Mouse (Mus musculus): ENCODE results near the gene Lrmda. TPM values are rescaled to one million over a fixed set of nuclear protein-coding genes. Genes with fewer than 3 reads are reported as not detected.

The Lrmda gene
- total RNA-seq, 2 experiments from 2014 or later, result 6.8 to 9.1 TPM

DNA sequence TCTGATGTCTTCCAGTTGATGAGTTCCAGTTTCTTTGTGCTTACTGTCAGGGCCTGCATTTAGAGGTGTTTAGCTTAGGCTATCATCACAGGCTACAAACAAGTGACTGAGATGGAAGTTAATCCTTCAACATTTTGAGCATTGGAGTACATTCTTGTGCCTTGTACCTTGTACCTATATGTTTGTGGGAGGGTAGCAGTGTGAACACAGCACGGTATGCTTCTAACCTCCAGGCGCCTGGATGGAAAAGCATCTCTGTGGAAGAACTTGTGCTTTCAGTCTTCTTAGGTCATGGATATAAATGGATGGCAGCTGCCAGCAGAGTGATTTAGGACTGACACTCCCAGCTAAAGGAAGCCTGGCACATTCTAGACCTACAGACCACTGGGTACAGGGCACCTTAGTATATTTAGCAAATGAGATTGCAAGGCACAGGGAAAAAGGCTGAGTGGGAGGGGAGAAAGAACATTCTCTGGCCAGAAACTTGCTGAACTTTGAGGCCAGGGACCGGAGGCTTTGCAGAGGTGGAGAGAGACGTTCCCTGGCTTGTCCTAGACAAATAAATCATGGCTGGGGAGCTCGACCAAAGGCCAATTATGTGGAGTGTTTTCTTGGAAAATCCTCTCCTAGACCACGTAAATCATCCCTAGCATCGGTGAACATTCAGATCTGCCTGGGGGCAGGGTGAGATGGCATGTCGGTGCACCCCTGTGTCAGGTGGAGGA is 607.8 kb downstream of the Lrmda start:
- no peak for DNase-seq (ENCODE audit: low spot score in 2 of 2)

DNA sequence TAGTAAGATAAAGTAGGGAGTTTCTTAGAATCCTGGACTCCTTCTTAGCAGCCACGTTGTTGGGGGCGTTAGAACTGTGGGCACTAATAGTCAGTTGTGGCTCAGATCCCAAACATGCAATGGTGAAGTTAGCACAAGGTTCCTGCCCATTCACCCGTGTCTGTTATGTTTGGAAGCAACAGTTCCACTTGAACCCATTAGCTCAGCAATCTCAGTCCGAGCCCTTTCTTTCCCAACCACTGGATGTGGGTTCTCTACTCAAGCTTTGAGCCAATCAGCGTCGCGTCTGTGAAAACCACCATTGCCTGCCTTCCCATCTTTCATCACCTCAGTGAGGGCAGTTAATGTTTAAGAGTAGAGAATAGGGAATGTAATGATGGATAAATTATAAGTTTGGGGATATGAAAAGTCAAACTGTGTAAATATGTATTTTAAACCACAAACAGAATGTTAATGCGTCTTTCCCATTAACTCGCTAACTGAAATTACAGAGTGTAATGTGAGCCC is 610.9 kb downstream of the Lrmda start:
- DNase-seq (ENCODE audit: low spot score in 2 of 2), result no peak

DNA sequence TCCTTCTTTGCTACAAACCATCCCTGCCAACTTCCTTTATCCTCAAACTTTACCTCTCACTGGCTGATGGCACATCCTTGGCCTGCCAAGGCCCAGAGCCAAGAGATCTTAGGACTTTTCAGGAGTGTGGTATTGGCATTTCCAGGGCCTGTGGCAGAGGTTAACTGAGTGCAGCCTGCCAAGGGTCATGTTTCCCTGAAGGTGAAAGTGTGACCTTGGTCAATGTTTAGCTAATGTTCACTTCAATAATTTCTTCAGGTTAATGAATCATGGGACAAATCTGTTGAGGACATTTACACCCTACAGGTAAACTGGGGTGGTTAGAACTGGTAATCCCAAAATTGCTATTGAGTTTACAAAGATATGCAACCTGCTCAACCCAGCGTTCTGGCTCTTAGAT is 614.1 kb downstream of the Lrmda start:
- DNase-seq (ENCODE audit: low spot score in 2 of 2), result no peak

DNA sequence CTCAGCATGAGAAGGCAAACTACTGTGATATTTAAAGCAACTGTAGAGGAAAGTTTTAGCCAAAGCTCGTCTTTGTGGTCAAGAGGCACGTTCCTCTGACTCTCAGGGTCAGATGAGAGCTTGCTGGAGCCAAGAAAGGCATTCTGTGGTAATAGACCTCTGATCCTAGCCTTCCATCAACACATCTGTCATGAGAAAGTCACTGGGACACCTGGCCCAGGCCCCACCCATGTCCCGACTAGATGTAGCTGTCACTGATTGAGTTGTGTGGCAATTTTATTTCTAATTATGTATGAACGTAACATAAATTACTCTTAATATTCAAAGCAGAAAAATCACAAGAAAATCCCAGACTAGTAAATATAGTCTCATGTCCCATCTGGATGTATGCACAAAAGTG is 624.0 kb downstream of the Lrmda start:
- DNase-seq (ENCODE audit: low spot score in 2 of 2), result no peak

DNA sequence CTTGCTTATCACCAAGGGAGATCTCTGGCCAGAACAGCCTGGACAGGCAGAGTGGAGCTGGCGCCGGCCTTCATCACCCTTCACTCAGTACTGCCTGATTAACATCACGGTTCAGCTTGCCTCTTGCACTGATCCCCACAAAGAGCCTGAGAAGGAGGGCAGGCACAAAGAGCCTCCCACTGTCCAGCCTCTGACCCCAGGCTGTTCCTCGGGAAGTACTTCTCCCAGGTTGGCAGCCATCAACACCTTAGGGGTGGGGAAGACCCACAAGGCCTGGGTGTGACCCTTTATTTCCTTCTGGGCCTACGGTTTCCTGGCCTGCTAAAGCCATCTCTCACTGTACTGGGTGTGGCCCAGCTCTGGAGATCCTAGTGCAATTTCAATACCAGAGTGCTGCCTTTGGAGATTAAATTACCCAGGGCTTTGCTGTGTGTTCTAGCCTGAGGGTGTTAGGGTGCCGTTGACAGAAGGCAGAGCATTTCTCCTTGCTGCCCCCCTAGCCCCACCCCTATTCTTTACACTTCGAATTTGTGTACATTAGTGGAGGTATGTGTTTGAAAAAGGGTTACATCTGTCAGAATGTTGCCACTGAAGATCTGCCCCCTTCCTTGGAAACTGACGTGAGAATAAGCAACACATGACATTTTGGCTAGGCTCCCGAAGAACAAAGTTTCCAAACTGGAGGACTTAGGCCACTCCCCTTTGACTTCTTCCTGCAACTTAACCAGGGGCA is 628.5 kb downstream of the Lrmda start:
- DNase-seq (ENCODE audit: low spot score in 2 of 2), result no peak

DNA sequence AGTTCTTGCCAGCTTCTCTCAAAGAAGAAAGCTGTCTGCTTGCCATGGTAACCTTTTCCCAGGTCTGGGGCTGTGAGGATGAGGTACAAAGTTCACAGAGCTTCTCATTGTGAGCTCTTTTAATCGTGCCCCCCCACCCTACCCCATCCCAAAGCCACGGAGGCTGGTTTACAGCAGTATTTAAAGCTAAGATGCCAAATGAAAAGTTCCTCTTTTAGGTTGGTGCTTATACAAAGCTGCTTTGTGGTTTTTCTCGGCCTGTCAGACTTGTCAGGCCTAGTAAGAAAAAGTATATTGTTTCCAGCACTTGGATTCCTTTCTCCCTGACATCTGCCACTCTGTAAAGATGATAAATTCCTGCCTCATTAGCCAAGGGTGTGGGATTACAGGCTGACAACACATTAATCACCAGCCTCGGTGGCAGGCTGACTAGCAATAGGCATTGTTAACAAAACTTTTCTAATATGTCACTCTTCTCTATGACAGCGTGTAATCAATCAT is 629.9 kb downstream of the Lrmda start:
- DNase-seq (ENCODE audit: low spot score in 2 of 2), result no peak

DNA sequence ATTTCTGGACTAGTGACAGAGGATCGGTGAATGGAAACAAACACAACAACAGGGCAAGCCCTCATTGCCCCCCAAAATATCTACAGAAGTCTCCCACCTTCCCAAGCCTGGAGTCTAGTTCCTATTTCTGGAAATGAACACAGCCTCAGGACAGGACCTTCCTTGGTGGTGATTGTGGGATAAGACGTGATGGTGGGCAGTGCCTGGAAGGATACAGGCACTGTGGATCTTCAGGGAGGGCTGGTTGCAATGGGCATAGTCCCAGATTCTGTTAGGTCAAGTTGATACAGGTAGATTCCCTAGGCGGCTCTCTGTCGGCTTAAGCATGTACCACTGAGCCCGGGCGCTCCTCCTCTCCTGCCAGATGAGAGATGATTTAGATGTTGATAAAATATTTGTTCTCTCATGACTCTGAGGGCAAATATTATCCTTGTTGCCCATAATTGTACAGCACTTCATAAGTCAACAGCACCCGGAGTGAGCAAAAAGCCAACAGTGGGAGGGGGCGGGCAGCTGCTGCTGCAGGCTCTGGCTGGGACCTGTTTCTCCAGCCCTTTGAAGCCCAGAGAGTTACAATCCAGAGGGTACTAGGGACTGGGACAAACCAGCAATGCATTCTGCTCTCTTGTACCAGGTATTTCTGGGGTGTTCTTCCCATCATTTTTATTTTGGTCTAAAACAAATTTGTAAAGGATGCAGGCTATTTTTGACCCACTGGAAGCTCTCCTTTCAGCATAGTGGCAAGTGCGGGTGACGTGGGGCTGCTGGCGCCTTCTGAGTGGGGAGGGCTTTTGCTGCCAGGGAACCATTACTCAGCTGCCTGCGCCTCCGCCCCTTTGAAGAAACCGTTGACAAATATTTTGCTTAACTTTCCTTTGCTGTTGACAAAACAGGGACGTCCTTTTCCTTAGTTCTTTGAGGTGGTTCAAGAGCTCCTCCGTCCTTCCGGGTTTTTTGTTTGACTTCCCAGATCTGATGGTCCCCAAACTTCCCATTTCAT is 630.8 kb downstream of the Lrmda start:
- DNase-seq (ENCODE audit: low spot score in 2 of 2), result no peak

DNA sequence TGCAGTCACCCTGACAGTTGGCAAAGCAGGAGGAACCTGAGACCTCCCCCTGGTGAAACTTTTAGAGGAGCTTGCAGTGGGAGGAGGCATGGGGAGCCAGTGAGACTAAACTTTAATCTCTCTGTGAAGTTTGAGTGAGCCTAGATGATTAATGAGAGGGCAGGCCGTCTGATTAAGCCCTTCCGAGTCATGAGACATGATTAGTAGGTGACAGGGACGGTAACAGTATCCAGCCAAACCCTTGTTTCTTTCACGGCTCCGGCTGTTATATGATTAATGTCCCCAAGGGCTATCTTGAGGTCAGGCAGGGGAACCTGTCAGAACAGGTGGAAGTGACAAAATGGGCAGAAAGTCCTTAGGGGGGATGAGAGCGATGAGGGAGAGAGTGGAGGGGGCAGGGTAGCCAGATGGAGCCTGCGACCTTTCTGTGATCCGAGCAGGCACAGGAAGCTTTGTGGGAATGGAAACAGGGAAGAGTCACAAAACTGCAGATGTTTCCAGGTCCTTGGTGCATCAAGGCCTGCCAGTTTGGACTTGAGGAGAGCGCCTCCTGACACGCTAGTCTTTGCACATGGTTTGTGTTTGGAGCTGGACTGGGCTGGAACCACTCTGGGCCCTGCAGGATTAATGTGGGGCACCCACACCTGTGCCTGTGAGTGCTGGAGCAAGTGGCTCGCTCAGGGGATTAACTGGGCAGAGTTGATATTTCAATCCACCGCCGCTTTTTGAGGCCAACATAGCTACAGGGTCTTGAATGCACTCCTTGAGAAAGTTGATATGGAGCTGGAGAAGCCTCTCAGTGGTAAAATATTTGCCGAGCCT is 631.8 kb downstream of the Lrmda start:
- no peak for DNase-seq (ENCODE audit: low spot score in 2 of 2)

DNA sequence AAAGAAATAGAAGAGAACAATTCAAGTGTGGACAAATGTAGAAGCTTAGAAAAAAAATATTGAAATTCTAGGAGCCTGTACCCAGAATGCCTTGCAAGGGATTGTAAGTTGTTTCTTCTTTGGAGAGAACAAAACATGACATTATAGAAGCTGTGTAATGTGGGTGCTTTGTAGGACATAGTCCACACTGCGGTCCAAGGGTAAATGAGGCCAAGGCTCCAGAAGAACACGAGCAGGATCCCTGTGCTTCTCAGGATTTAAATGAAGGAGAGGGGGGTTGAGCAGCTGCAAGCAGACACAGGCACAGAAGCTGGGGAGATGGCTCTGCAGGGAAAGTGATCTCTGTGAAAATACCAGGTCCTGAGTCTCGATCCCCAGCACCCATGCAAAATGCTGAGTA is 643.0 kb downstream of the Lrmda start:
- no peak for DNase-seq (ENCODE audit: low spot score in 2 of 2)

DNA sequence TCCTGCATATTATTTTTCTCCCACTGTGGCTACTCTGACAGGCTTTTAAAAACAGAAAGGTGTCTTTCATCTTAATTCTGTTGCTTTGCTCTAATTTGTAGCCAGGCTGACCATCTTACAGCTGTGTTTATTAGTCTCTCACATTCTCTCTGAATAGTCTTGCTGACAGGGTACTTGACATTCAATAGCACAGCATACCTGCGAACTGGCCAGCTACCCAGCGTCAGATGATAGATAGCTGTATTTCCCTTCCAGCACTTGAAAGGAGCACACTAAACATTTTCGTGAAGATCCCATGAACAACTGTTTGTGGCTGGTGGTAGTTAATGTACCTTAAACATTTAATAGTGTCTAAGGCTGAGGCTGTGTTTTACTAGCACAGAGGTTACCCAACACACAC is 646.9 kb downstream of the Lrmda start:
- DNase-seq (ENCODE audit: low spot score in 2 of 2), result no peak

DNA sequence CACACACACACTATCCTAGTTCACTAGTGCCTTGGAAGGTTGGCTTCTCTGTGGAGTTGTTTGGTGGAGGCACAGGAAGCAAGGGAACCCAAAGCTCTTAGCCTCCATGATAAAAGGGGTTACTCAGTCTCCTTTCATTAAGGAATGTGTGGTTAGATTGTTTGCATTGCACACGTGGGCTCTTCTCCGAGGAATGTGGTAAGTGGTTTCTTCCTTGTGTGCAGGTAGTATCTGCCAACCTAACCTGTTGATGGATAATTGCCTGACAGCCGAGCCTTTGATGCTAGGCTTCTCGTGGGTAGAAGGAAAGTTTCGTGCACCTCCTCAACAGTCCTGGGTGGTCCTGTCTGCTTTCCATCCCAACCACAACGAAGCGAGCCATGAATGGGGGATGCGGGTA is 648.8 kb downstream of the Lrmda start:
- no peak for DNase-seq (ENCODE audit: low spot score in 2 of 2)

DNA sequence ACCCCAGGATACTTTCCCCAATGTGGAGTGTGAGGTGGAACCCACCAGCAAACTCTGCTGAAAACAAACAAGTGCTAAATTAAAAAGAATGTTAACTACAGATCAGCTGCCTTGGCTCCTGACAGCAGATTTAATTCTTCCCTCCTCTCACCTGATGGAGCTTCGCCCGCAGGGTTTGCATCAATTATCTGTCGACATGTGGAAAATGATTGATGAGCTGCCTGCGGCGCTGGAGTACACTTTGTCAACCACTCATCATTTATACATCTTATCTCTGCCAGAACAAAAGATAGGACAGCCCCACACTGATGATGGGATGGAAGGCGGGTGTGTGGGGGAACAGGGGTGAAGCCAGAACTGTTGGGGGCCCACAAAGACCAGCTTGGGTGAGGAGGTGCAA is 649.2 kb downstream of the Lrmda start:
- DNase-seq (ENCODE audit: low spot score in 2 of 2), result no peak

DNA sequence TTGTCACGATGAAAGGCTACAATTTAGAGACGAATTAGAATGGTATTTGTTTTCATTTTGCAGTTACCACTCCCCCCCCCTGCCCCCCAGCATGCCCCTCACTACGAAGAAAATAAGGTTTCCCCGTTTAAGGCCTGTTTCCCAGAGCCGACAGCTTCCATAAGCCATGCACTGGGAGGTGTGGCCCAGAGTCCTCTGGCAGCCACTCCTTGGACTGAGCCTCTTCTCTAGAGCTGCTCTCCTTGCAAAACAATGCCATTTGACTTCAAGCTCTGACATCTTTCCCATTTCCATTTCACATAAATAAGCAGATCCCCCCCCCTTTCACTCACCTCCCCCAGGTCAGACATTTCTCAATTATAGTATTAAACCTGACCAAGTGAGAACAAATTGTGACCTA is 654.1 kb downstream of the Lrmda start:
- DNase-seq (ENCODE audit: low spot score in 2 of 2), result no peak

DNA sequence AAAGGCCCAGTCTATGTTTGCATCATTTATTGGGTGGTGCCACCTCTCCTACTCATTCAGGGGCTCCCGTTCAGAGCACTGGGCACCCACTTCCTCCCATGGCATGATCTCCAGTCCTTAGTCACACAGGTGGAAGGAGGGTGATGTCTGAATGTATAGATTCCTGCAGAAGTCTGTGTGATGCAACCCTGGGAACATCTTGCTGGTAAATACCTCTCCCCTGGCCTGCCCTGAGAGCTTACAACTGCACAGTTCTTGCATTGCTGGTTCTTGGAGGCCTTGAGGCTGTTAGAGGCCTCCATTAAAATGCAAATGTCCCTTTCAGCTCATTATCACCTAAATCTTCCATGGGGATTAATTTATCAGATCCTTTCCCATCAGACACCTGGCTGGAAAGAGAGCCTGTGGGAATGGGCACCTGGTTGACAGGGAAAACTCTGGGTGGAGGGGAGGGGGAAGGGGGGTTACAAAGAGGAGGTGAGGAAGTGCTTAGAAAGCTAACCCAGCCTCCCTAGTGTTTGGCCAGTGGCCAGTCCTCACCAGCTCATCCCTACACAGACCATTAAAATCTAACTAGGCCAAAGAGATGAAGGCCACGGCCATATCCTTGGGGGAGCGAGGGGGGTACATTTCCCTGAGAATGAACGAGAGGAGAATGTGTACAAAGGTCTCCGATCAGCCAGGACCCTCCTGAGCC is 659.6 kb downstream of the Lrmda start:
- no peak for DNase-seq (ENCODE audit: low spot score in 2 of 2)

DNA sequence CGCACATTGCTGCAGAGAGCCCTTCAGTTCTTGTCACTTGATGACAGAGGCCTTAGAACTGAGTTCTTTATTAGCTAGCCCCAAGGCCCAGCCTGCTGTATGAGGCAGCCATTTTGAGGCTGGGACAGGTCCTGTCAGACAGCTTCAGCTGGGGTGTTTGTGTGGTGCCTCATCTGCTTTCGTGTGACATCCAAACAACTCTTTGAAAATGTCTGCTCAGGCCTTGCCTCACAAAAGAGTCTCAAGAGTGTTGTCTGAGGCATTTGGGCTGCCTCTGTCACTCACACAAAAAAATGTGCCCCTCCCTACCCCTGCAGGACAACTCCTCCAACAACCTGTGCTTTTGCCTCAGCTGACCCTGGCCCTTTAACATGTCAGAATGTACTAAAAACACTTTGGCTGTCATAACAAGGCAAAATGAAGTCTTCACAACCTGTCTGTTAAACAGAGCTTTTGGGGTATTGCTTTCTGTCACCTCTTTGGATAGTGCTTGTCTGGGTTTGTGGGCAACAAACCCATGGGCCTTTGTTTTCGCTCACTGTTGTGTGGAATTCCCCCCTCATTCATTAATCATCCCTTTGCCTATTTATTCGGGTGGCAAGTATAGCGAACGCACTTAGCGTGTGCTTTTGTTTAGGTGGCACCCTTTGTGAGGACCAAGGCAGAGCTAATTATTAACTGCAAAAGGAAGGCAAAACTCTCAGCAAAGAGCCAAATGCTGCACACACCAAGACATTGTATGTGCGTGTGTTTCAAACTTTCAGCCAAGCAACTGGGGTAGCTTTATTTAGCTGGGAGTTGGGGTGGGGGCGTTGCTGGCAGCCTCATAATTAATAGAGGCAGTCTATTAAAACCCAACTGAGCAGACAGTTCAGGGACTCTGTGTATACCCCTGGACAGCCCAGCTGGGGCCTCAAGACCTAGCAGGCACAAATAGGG is 660.5 kb downstream of the Lrmda start:
- no peak for DNase-seq (ENCODE audit: low spot score in 2 of 2)

DNA sequence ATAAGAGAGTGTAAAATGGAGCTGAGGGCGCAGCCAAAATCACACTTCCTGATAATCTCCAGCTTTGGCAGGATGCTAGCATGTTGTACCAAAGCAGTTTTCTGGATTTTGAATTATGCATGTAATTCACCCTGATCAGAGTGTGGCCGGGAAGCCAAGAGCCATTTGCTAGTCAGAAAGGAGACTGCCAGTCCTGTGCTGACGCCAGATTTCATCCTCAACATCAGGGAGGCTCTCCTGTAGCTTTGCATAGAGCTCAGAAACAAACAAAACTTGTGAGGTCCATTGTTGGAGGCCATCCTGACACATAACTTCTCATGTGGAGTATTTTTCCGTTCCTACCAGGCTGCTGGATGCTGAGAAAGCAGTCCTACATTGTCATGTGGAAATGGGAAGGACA is 667.4 kb downstream of the Lrmda start:
- no peak for DNase-seq (ENCODE audit: low spot score in 2 of 2)

DNA sequence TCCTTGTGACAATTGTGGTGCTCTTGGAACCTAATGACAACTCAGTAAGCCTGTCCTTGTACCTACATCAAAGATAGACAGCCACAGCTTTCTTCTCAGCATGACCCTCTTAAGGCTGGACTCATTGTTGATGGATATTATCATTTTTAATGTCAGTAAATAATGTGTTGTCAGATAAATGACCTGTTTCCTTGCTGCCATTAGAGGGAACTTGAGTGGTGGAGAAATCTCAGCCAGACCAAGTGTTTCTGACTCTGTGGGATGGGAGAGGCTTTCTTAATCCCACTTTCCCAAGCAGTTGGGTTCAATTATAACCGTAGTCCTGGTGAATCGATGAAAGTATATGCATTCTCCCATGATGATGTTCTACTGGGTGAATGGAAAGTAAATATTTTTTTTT is 668.9 kb downstream of the Lrmda start:
- no peak for DNase-seq (ENCODE audit: low spot score in 2 of 2)

DNA sequence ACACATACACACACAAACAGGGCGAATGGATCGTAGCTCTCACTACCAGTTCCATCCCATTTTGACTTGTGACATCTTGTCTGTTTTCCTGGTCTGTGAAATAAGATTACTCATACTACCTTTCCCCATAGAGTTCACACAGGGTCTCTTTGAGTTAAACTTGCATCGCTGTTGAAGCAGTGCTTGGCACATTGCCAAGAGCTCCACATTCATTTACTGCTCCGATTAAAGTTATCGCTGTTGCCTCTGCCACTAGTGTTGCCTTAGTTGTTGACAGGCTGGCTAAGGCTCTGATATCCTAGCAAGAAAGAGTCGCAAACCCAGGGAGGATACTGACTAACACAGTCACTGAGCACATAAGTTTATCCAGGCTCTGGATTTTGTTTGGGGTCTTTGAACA is 675.9 kb downstream of the Lrmda start:
- DNase-seq (ENCODE audit: low spot score in 2 of 2), result no peak

DNA sequence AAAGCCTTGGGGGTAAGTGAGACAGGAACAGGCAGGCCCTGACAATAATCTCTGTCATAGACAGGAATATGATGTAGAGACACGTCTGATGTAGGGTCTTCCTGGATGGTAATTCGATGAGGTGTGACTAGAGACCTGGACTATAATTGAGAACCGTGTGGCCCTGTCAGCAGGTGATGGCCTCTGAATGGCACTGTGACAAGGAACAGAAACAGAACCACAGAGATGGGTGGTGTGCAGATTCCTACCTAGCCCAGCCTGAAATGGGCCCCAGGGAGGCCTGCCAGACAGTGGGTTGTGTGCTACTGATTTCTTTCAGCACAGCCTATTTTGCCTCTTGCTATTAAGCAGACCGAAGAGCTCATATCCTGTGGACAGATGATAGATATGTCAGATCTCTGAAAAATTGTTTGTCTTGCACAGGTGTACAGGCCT is 676.4 kb downstream of the Lrmda start:
- no peak for DNase-seq (ENCODE audit: low spot score in 2 of 2)
